In the genomic region with DNA sequence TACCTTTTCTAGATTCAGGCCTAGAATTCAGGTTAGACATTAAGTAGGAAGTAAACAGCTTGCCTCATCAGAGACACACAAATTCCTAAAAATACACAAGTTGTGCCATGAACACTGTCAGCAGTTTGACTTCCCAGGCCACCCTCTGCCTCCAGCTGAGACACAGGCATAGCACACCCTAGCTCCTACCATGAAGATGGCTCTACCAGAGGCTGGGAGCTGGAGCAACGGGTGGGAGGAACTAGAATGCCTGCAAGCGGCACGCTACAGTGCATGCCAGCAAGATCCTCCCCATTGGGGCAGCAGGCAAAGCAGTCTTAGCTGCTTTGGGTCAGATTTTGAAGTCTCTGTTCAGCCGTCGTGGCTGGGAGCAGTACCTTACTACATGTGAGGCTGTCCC, we compare ENCODE assay signal across 13 mouse cellular contexts. TPM values are rescaled to one million over a fixed set of nuclear protein-coding genes. Genes with fewer than 3 reads are reported as not detected.
A peak's percentile ranks its signal among the peaks of the same experiment; 100 is the strongest.
DNase-seq lines count a peak whose midpoint lies in the region; ATAC-seq and TF ChIP-seq lines count a peak whose summit lies in the region.
"Had no signal": no experiment of that assay in that cellular context is flagged by ENCODE, and none has a peak within 500 bp of the region (broad histone marks: within the 10 kb centered on the region; RNA-seq: fewer than 3 reads in every experiment).

No protein-coding gene starts in this region.

- peaks cover 11% of the 10 kb centered on the region for H3K4me1 ChIP-seq in forebrain, embryonic 16.5 days (replicated peaks; ENCODE audit: control insufficient read depth, insufficient read depth, low read length)
- no peaks in the 10 kb centered on the region for H3K4me1 ChIP-seq in forebrain, postnatal 0 days (ENCODE audit: insufficient read depth)
- peaks cover 32% of the 10 kb centered on the region for H3K4me1 ChIP-seq in hindbrain, embryonic 13.5 days (replicated peaks)
- H3K4me1 ChIP-seq in hindbrain, embryonic 16.5 days (ENCODE audit: control insufficient read depth, insufficient read depth, low read depth, low read length): peaks cover 6% of the 10 kb centered on the region; the same call in 1 of the 2 replicates
- peaks cover 41% of the 10 kb centered on the region for H3K4me1 ChIP-seq in neural tube, embryonic 13.5 days (replicated peaks)
- H3K4me1 ChIP-seq in lung, adult 2 months (ENCODE audit: control insufficient read depth, insufficient read depth, low read length): peaks cover 7% of the 10 kb centered on the region

- no peaks in the 10 kb centered on the region for H3K9me3 ChIP-seq in forebrain, embryonic 16.5 days (ENCODE audit: control insufficient read depth, low read length)
- H3K9me3 ChIP-seq in forebrain, postnatal 0 days (ENCODE audit: low read length): no peaks in the 10 kb centered on the region
- no peaks in the 10 kb centered on the region for H3K9me3 ChIP-seq in hindbrain, embryonic 13.5 days
- no peaks in the 10 kb centered on the region for H3K9me3 ChIP-seq in hindbrain, embryonic 16.5 days (ENCODE audit: control insufficient read depth, low read length)
- H3K9me3 ChIP-seq in neural tube, embryonic 13.5 days: no peaks in the 10 kb centered on the region

- no peak overlapping the region for H3K4me3 ChIP-seq in forebrain, embryonic 16.5 days (replicated peaks; ENCODE audit: low read length)
- no peak overlapping the region for H3K4me3 ChIP-seq in forebrain, postnatal 0 days (ENCODE audit: low read depth, low read length)
- no peak overlapping the region for H3K4me3 ChIP-seq in hindbrain, embryonic 13.5 days
- H3K4me3 ChIP-seq in hindbrain, embryonic 16.5 days (ENCODE audit: low read length): no peak overlapping the region
- no peak overlapping the region for H3K4me3 ChIP-seq in neural tube, embryonic 13.5 days
- H3K4me3 ChIP-seq in lung, adult 2 months (replicated peaks; ENCODE audit: extremely low read depth, low read depth, low read length): no peak overlapping the region

- 0 out of 2 replicates have a peak overlapping the region, but pooled peaks have one; percentile 10 for H3K9ac ChIP-seq in forebrain, embryonic 16.5 days (replicated peaks; ENCODE audit: low read depth, low read length)
- no peak overlapping the region for H3K9ac ChIP-seq in forebrain, postnatal 0 days
- H3K9ac ChIP-seq in hindbrain, embryonic 13.5 days: no peak overlapping the region
- no peak overlapping the region for H3K9ac ChIP-seq in hindbrain, embryonic 16.5 days (ENCODE audit: low read depth, low read length)
- 0 out of 2 replicates have a peak overlapping the region, but pooled peaks have one; percentile 12 for H3K9ac ChIP-seq in neural tube, embryonic 13.5 days
- H3K9ac ChIP-seq: liver, embryonic 14.5 days had no signal

- H3K4me2 ChIP-seq in forebrain, embryonic 16.5 days (ENCODE audit: low read length): no peak overlapping the region
- no peak overlapping the region for H3K4me2 ChIP-seq in forebrain, postnatal 0 days (ENCODE audit: low read depth)
- no peak overlapping the region for H3K4me2 ChIP-seq in hindbrain, embryonic 13.5 days
- no peak overlapping the region for H3K4me2 ChIP-seq in hindbrain, embryonic 16.5 days (ENCODE audit: low read length)
- no peak overlapping the region for H3K4me2 ChIP-seq in neural tube, embryonic 13.5 days

- no peak for TF ChIP-seq CTCF in forebrain, postnatal 0 days (IDR thresholded peaks at IDR 0.05; ENCODE audit: low read depth)
- no peak for TF ChIP-seq CTCF in lung, adult 2 months (IDR thresholded peaks at IDR 0.05; ENCODE audit: insufficient read depth, low read length)

- no peak for DNase-seq in forebrain, postnatal 0 days
- no peak for DNase-seq in neural tube, embryonic 10.5 days (ENCODE audit: extremely low spot score, low spot score)
- DNase-seq in lung, postnatal 36 days: no peak
- no peak for DNase-seq in lung, adult 2 months
- DNase-seq: adrenal gland, postnatal 25 days; B cell, adult 2 months; left cerebral cortex, postnatal 4 days; lung, postnatal 4 days had no signal

- no peaks in the 10 kb centered on the region for H3K36me3 ChIP-seq in forebrain, embryonic 16.5 days (ENCODE audit: control insufficient read depth, insufficient read depth)
- no peaks in the 10 kb centered on the region for H3K36me3 ChIP-seq in forebrain, postnatal 0 days (ENCODE audit: insufficient read depth)
- no peaks in the 10 kb centered on the region for H3K36me3 ChIP-seq in hindbrain, embryonic 13.5 days
- H3K36me3 ChIP-seq in hindbrain, embryonic 16.5 days (ENCODE audit: control insufficient read depth, insufficient read depth, low read length): no peaks in the 10 kb centered on the region
- no peaks in the 10 kb centered on the region for H3K36me3 ChIP-seq in neural tube, embryonic 13.5 days

- ATAC-seq in forebrain, embryonic 16.5 days: 0 out of 2 replicates have a peak, but pooled peaks have one; percentile 39
- ATAC-seq in forebrain, postnatal 0 days: no peak
- 0 out of 2 replicates have a peak, but pooled peaks have one; percentile 25 for ATAC-seq in hindbrain, embryonic 13.5 days (ENCODE audit: low FRiP score)
- ATAC-seq in hindbrain, embryonic 16.5 days: no peak
- ATAC-seq in neural tube, embryonic 13.5 days (ENCODE audit: low read depth): no peak

- H3K27me3 ChIP-seq in forebrain, embryonic 16.5 days (replicated peaks; ENCODE audit: control insufficient read depth, insufficient read depth, low read length): no peaks in the 10 kb centered on the region
- H3K27me3 ChIP-seq in forebrain, postnatal 0 days (ENCODE audit: insufficient read depth, low read length): no peaks in the 10 kb centered on the region
- H3K27me3 ChIP-seq in hindbrain, embryonic 13.5 days: no peaks in the 10 kb centered on the region
- no peaks in the 10 kb centered on the region for H3K27me3 ChIP-seq in hindbrain, embryonic 16.5 days (replicated peaks; ENCODE audit: control insufficient read depth, insufficient read depth, low read length)
- H3K27me3 ChIP-seq in neural tube, embryonic 13.5 days: no peaks in the 10 kb centered on the region

- WGBS in forebrain, embryonic 16.5 days: 73% methylated on average over 5 of the region's 5 CpGs
- 74% methylated on average over 5 of the region's 5 CpGs for WGBS in forebrain, postnatal 0 days
- 72% methylated on average over 5 of the region's 5 CpGs for WGBS in hindbrain, embryonic 13.5 days
- WGBS in hindbrain, embryonic 16.5 days: 71% methylated on average over 5 of the region's 5 CpGs
- WGBS in neural tube, embryonic 13.5 days: 73% methylated on average over 5 of the region's 5 CpGs
- WGBS in lung, adult 2 months: 74% methylated on average over 5 of the region's 5 CpGs

- no peak for TF ChIP-seq POLR2A in lung, adult 2 months (IDR thresholded peaks at IDR 0.05; ENCODE audit: borderline replicate concordance, extremely low read depth, low read depth, low read length)

- no peak overlapping the region for H3K27ac ChIP-seq in forebrain, embryonic 16.5 days (ENCODE audit: low read length)
- H3K27ac ChIP-seq in forebrain, postnatal 0 days (ENCODE audit: low read depth, low read length): no peak overlapping the region
- H3K27ac ChIP-seq in hindbrain, embryonic 13.5 days: no peak overlapping the region
- H3K27ac ChIP-seq in hindbrain, embryonic 16.5 days (ENCODE audit: low read depth, low read length): no peak overlapping the region
- H3K27ac ChIP-seq in neural tube, embryonic 13.5 days (replicated peaks): peak overlapping the region; percentile 6
- H3K27ac ChIP-seq: liver, embryonic 14.5 days had no signal

RNA-seq across cellular contexts. Expression of a gene that starts 57.1 kb away (rescaled TPM):
- polyA plus RNA-seq in forebrain, embryonic 16.5 days (2015; fragmentation: Nextera tagmentation; extraction: Ambion mirVana): 10.6 and 11.8 TPM in 2 replicates
- 10.7 and 15.7 TPM in 2 replicates for total RNA-seq in forebrain, postnatal 0 days (2014; rRNA removed)
- 7.5 and 9.8 TPM in 2 replicates for polyA plus RNA-seq in forebrain, postnatal 0 days (2015; fragmentation: Nextera tagmentation; extraction: Ambion mirVana)
- 9.7 and 10.4 TPM in 2 replicates for polyA plus RNA-seq in hindbrain, embryonic 13.5 days (2015; fragmentation: Nextera tagmentation; extraction: Ambion mirVana)
- polyA plus RNA-seq in hindbrain, embryonic 16.5 days (2015; fragmentation: Nextera tagmentation; extraction: Ambion mirVana): 9.3 and 13.1 TPM in 2 replicates
- 12.8 and 14.2 TPM in 2 replicates for polyA plus RNA-seq in neural tube, embryonic 13.5 days (2015; fragmentation: Nextera tagmentation; extraction: Ambion mirVana)
- 36.2 and 49.5 TPM in 2 replicates for polyA plus RNA-seq in lung, adult 2 months (2012; rRNA removed)

Comparison
In these comparisons a context has a peak if more than half of its experiments do, and no peak if none do; other contexts are left out.
1. ATAC-seq: peak in forebrain, embryonic 16.5 days (single experiment) and hindbrain, embryonic 13.5 days (single experiment); none in forebrain, postnatal 0 days (single experiment), hindbrain, embryonic 16.5 days (single experiment) and neural tube, embryonic 13.5 days (single experiment).
2. H3K9ac ChIP-seq: peak in forebrain, embryonic 16.5 days (single experiment) and neural tube, embryonic 13.5 days (single experiment); none in forebrain, postnatal 0 days (single experiment), hindbrain, embryonic 13.5 days (single experiment) and hindbrain, embryonic 16.5 days (single experiment).